Mouse (Mus musculus) brain, adult 2 months (tissue): ENCODE results near the gene Sox8.

Experiments
- DNase-seq: peaks from one replicate; pipeline ENCODE4 v3.0.0; 2011; ENCODE audit warnings: low read depth, low spot score

The Sox8 gene

GRCm38 (mm10) chr17:25570648-25571452, at the start of gene Sox8:
Gene Sox8 (minus strand): TSS chr17:25570686.
- peak; percentile 95 for DNase-seq

GRCm38 (mm10) chr17:25618508-25619056, 48.1 kb upstream of the Sox8 start:
- DNase-seq = peak; percentile 86

- peak; percentile 70 for DNase-seq
Observed at GRCm38 (mm10) chr17:25614723-25615510, 44.4 kb upstream of the Sox8 start.

GRCm38 (mm10) chr17:25613323-25613722, 42.8 kb upstream of the Sox8 start:
- DNase-seq = no peak

GRCm38 (mm10) chr17:25612537-25612936, 42.1 kb upstream of the Sox8 start:
- peak; percentile 76 for DNase-seq

- peak; percentile 70 for DNase-seq
Observed at GRCm38 (mm10) chr17:25610151-25610550, 39.7 kb upstream of the Sox8 start.

GRCm38 (mm10) chr17:25609506-25609828, 39.0 kb upstream of the Sox8 start:
- DNase-seq = no peak

- DNase-seq = peak; percentile 59
Observed at GRCm38 (mm10) chr17:25608821-25609505, 38.5 kb upstream of the Sox8 start.

GRCm38 (mm10) chr17:25608137-25608785, 37.8 kb upstream of the Sox8 start:
- peak; percentile 69 for DNase-seq

GRCm38 (mm10) chr17:25604234-25604633, 33.7 kb upstream of the Sox8 start:
- DNase-seq = no peak

GRCm38 (mm10) chr17:25602366-25602765, 31.9 kb upstream of the Sox8 start:
- peak; percentile 68 for DNase-seq

GRCm38 (mm10) chr17:25597537-25597936, 27.1 kb upstream of the Sox8 start:
- DNase-seq = peak; percentile 67

GRCm38 (mm10) chr17:25595495-25595894, 25.0 kb upstream of the Sox8 start:
- DNase-seq = peak; percentile 61

GRCm38 (mm10) chr17:25593411-25594261, 23.1 kb upstream of the Sox8 start:
- no peak for DNase-seq

GRCm38 (mm10) chr17:25592336-25592735, 21.9 kb upstream of the Sox8 start:
- peak; percentile 56 for DNase-seq

GRCm38 (mm10) chr17:25590985-25591384, 20.5 kb upstream of the Sox8 start:
- DNase-seq = no peak

GRCm38 (mm10) chr17:25590068-25590467, 19.6 kb upstream of the Sox8 start:
- no peak for DNase-seq

- DNase-seq = no peak
Observed at GRCm38 (mm10) chr17:25584646-25585045, 14.2 kb upstream of the Sox8 start.

GRCm38 (mm10) chr17:25583858-25584257, 13.4 kb upstream of the Sox8 start:
- no peak for DNase-seq

GRCm38 (mm10) chr17:25583099-25583498, 12.6 kb upstream of the Sox8 start:
- no peak for DNase-seq
